Mouse (Mus musculus) mouse embryonic stem cell (cell line): ENCODE measurements around the gene Cntn3.

Experiments
- in situ Hi-C, 2 experiments: fragments of 300-500 bp; cut with MboI; formaldehyde crosslinking; loops; 1 replicate in 1 of 2; 3 replicates in 1 of 2; pipeline ENCODE4 v1.14.3; 2019 to 2020; ENCODE audit warnings: low sequenced_read_pairs in 2 of 2, low pct_unique_long_range_greater_than_20kb in 1 of 2, mixed read lengths in 1 of 2; ENCODE audit not compliant: unreplicated experiment in 1 of 2

Gene Cntn3

GRCm38 (mm10) chr6:102121676-102122075 lies 451.2 kb downstream of the Cntn3 start:
- in situ Hi-C loops = no loop called here

- in situ Hi-C loops = no loop called here
Measured at GRCm38 (mm10) chr6:102120003-102120402, 452.9 kb downstream of the Cntn3 start.

GRCm38 (mm10) chr6:102113629-102114028 lies 459.3 kb downstream of the Cntn3 start:
- in situ Hi-C loops = no loop called here
